Mouse (Mus musculus) brain, embryonic 14.5 days (tissue): ENCODE results near the gene Taar6. TPM values are rescaled to one million over a fixed set of nuclear protein-coding genes. Genes with fewer than 3 reads are reported as not detected.

Experiments
- DNase-seq: peaks from one replicate; pipeline ENCODE4 v3.0.0-alpha.2; 2011; ENCODE audit warnings: low read depth
- CTCF ChIP-seq: fragments of 200-500 bp; IDR thresholded peaks from 2 replicates; pipeline ENCODE4 v1.5.1; 2012; ENCODE audit warnings: inconsistent platforms, mild to moderate bottlenecking, moderate library complexity, borderline replicate concordance; ENCODE audit not compliant: insufficient read depth, insufficient read length; ENCODE audit errors: extremely low read depth
- POLR2A ChIP-seq: fragments of 200-500 bp; IDR thresholded peaks from 2 replicates; pipeline ENCODE4 v1.6.1; 2012; ENCODE audit warnings: mild to moderate bottlenecking, inconsistent platforms, borderline replicate concordance; ENCODE audit not compliant: poor library complexity, insufficient read depth, insufficient read length, severe bottlenecking; ENCODE audit errors: extremely low read depth
- polyA plus RNA-seq: library from polyadenylated mRNA; depleted of rRNA; stranded (reverse); fragments of >200 nt; gene quantifications from 2 replicates; pipeline ENCODE4 v1.2.3, GENCODE M21; 2012; rRNA removed

Taar6 gene
- not detected in 2 replicates for polyA plus RNA-seq

DNA sequence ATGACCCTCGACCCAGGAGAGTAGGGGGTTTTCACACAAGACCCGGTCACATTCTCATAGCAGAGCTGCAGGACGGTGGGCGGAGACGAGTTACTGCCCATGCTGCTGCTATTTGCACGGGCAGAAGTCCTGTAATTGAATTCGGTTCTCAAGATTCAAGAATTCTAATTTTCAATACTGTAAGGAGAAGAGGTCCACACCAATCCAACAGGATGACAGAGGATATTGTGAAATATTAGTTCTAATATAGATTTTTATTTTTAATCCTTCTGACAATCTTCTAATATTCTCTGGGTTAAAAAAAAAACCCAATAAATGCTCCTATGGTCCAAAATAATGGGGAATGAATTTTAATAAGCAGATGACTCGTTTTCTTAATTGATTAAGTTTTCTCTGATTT lies at the start of gene Taar6:
Taar6 (minus strand) TSS at position 101 of the 400 bp plus-strand sequence.
- no peak for TF ChIP-seq CTCF
- no peak for TF ChIP-seq POLR2A
- no peak for DNase-seq

DNA sequence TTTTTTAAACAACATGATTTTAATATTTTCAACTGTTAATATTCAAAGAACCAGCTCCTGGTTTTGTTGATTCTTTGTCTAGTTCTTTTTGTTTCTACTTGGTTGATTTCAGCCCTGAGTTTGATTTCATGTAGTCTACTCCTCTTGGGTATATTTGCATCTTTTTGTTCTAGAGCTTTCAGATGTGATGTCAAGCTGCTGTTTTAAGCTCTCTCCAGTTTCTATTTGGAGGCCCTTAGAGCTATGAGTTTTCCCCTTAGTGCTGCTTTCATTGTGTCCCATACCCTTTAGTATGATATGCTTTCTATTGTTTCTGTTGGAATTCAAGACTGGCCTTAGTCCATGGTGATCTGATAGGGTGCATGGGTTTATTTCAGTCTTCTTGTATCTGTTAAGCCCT lies 45.9 kb upstream of the Taar6 start:
- TF ChIP-seq POLR2A, result no peak
- TF ChIP-seq CTCF, result no peak
- DNase-seq, result no peak

DNA sequence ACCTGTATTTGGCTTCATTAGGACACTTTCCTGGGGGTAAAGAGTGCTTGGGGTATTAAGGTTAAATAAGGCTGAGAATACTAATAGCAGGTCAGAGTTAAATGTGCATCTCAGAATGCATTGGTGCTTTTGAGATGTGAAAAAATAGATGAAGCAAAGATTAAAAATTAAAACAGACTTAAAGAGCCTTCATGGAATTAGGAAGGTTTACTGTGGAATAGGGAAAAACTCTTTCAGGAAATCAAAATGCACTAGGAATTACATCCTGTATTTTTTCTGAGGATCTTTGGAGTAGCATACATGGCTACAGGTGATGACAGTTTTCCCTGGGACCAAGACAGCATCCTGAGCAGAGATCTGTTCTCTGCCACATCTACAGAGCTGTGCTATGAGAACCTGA lies 41.5 kb upstream of the Taar6 start, which contains the start of gene Taar7d:
Taar7d (plus strand) TSS at position 301 of the 400 bp plus-strand sequence.
- no peak for DNase-seq
- no peak for TF ChIP-seq POLR2A
- no peak for TF ChIP-seq CTCF

DNA sequence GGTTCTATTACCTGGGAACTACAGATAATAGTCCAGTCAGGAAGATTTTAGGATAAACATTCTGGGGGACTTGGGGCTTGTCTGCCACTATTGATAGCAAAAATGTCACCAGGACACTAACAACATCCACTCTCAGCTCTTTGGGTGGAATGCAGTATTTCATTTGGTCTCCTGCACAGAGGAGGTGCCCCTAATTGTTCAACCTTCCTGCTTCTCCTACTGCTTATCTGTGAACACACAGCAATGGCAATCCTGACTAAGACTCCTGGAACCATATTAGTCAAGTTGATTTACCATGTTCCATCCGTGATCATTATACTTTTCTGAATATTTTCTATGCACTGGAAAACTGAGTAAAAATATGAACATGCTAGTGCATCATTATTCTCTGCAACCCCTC lies 22.7 kb upstream of the Taar6 start:
- TF ChIP-seq CTCF, result no peak
- no peak for TF ChIP-seq POLR2A

DNA sequence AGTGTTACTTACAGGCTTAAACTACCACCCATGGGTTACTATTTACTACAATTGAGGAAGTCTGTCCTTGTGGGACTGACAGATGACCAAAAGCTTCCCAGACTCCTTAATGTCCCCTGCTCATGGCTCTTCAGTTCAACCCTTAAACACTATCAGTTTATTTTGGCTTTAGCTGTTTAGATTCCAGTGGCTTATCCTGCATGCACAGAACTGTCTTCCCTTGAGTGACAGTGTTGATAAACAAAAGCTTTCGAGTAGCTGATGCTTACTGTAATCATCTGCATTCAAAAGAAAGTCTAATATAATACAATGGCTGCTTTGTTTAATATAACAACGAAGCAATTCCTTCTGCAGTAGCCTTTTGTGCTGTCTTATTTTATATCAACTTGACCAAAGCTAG lies 21.6 kb upstream of the Taar6 start:
- no peak for TF ChIP-seq POLR2A
- no peak for TF ChIP-seq CTCF
- no peak for DNase-seq

More for the DNA sequence above, 22.7 kb upstream of the Taar6 start:
- DNase-seq, result no peak

DNA sequence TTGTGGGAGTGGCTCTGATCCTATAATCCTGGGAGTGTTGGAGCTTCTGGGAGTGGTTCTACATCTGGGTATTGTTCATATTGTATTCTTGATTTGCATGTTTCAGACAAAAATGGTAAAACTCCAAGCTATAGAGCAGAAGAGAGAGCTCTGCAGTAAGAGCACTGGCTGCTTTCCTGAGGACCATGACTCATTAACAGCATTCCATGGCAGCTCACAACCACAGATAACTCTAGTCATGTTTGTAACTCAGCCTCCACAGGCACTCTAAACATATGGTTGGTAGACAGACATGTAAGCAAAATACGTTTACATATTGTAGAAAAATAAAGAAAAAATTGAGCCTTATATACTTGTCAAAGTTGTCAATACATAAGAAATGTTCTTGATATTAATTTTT lies 21.0 kb upstream of the Taar6 start:
- TF ChIP-seq CTCF, result no peak
- TF ChIP-seq POLR2A, result no peak
- DNase-seq, result no peak

DNA sequence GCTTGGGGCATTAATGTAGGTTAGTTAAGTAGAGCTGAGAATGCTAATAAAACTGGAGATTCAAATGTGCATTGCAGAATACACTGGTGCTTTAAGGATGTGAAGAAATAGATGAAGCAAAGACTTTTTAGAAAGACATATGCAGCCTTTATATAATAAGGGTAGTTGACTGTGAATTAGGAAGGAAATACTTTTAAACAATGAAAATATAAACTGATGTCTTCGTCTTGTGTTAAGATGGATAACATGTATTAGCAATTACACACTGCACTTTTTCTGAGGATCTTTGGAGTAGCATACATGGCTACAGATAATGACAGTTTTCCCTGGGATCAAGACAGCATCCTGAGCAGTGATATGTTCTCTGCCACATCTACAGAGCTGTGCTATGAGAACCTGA lies 14.2 kb upstream of the Taar6 start, which contains the start of gene Taar7b:
Taar7b (plus strand) TSS at position 301 of the 400 bp plus-strand sequence.
- TF ChIP-seq POLR2A (no peak), CTCF (no peak)
- DNase-seq, result no peak

DNA sequence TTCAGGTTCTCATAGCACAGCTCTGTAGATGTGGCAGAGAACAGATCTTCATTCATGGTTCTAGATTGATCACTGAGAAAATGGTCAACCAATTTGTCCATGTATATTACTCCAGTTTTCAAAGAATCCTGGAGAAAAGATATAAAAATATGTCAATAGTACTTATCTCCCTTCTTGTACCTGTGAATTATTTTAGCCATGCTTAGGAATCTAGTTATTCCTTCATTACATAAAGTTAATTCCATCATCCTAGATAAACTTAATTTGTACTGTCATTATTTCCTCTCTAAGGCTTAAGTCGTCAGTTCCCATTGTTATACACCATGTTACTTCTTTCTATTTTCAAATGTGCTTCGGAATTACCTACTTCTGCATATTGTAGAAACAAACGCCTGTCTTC lies 7.9 kb upstream of the Taar6 start, which contains the start of gene Taar7a:
Taar7a (minus strand) TSS at position 101 of the 400 bp plus-strand sequence.
- no peak for DNase-seq
- TF ChIP-seq POLR2A (no peak), CTCF (no peak)

DNA sequence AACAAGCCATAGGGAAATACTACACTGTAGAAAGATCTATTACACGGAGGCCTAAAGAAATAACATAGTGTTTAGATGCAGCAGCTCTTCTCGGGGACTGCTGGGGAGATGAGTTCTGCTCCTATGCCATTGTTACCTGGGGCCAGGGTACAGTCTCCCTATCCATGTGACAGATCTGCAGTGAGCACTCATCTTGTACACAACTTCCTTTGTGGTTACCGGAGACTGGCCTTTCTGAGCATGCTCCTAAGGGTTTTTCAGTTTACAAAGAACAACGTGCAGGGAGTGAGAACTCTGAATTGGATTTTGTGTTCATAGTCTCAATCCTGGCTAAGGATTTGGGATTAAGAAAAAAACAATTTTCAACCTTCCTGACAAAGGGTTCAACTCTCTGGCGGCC lies 973 bp upstream of the Taar6 start:
- TF ChIP-seq POLR2A (no peak), CTCF (no peak)
- no peak for DNase-seq

DNA sequence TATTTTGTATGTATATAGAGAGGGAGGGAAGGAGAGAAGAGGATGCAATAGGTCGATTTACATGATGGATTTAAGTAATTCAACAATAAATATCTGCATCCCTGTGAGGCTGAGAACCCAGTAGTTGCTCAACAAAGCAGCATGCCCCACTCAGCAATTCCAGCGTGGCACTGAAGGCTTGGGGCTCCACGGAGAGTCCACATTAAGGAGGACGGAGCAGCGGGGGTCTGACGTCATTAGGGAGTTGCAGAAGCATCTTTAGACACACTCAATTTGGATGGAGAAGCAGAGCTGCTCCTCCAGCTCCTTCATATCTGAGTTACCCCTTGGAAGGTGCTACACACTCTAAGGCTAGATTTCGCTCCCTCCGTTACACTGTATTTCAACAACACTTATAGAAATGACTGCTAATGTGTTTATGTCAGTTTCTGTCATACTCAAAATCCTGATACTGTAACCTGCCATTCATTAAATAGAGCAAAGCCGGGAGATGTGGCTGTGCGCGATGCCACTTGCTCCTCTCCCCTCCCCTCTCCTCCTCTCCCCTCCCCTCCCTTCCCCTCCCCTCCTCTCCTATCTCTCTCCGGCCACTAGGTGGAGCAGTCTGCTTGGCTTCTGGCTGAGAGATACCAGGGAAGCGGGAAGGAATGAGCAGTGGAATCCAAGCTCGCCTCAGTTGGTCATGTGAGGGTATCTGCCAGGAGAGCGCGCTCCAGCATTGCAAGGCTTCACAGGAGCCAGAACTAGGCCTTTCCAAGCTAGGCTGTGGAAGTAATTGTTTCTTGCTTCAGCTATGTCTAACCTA lies 6.3 kb downstream of the Taar6 start:
- TF ChIP-seq CTCF (peak; percentile 69), POLR2A (no peak)
- peak; percentile 85 for DNase-seq

DNA sequence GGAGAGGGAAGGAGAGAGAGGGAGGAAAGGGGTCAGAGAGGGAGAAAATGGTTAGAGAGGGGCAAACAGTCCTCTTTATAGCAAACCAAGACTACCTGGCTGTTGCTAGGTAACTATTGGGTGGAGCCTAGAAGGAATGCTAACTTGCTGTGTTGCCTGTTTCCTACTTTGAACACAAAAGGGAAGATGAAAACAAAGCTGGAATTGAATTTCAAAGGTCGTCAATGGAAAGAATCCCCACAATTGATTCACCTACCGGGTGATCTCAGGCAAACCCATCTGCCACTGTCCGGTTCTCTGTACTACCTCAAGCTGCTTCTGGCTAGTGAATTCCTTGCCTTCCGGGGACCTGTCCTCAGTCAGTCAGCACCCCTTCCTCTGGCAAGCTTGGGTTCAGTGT lies 7.5 kb downstream of the Taar6 start:
- DNase-seq, result no peak
- TF ChIP-seq CTCF (no peak), POLR2A (no peak)

DNA sequence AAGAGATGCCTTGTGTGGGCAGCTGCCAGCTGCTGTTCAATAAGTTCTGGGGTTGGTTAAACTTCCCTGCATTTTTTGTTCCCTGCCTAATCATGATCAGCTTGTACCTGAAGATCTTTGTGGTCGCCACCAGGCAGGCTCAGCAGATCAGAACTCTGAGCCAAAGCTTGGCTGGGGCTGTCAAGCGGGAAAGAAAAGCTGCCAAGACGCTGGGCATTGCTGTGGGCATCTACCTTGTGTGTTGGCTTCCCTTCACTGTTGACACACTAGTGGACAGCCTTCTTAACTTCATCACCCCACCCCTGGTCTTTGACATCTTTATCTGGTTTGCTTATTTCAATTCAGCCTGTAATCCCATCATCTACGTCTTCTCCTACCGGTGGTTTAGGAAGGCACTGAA lies 14.2 kb downstream of the Taar6 start:
- TF ChIP-seq CTCF, result no peak
- TF ChIP-seq POLR2A, result no peak
- no peak for DNase-seq
